ENCODE assay signal across 8 mouse cellular contexts in genomic region chr16:50364189-50365059, GRCm38 (mm10).
DNase-seq lines count a peak whose midpoint lies in the region; ATAC-seq and TF ChIP-seq lines count a peak whose summit lies in the region.

No protein-coding gene starts in this region.

- H3K9ac ChIP-seq in forebrain, embryonic 11.5 days (ENCODE audit: low read length) = peak overlapping the region; percentile 51; the same call in 1 of the 2 replicates
- H3K9ac ChIP-seq in hindbrain, embryonic 12.5 days = peak overlapping the region; percentile 53; the same call in 1 of the 2 replicates
- H3K9ac ChIP-seq in neural tube, embryonic 15.5 days (replicated peaks) = peak overlapping the region; percentile 50

- peaks cover 11% of the 10 kb centered on the region for H3K36me3 ChIP-seq in G1E (replicated peaks)
- no peaks in the 10 kb centered on the region for H3K36me3 ChIP-seq in forebrain, embryonic 11.5 days (ENCODE audit: control insufficient read depth, insufficient read depth, low read length)
- no peaks in the 10 kb centered on the region for H3K36me3 ChIP-seq in hindbrain, embryonic 12.5 days
- no peaks in the 10 kb centered on the region for H3K36me3 ChIP-seq in neural tube, embryonic 15.5 days

- peak overlapping the region; percentile 6; the same call in 1 of the 2 replicates for H3K4me3 ChIP-seq in G1E (ENCODE audit: low read depth, low read length)
- H3K4me3 ChIP-seq in forebrain, embryonic 11.5 days (ENCODE audit: low read depth, low read length) = peak overlapping the region; percentile 31
- peak overlapping the region; percentile 36 for H3K4me3 ChIP-seq in hindbrain, embryonic 12.5 days
- H3K4me3 ChIP-seq in lung, adult 2 months (replicated peaks; ENCODE audit: extremely low read depth, low read depth, low read length) = peak overlapping the region; percentile 63
- H3K4me3 ChIP-seq in neural tube, embryonic 15.5 days (replicated peaks) = peak overlapping the region; percentile 44

- peak; percentile 40 for ATAC-seq in G1E (ENCODE audit: extremely low read depth, insufficient number of reproducible peaks, low FRiP score, poor library complexity, severe bottlenecking)
- peak; percentile 91 for ATAC-seq in forebrain, embryonic 11.5 days (replicated peaks; ENCODE audit: low FRiP score)
- ATAC-seq in hindbrain, embryonic 12.5 days (ENCODE audit: low FRiP score) = peak; percentile 92
- peak; percentile 91 for ATAC-seq in neural tube, embryonic 15.5 days (ENCODE audit: low FRiP score)

- H3K27ac ChIP-seq in forebrain, embryonic 11.5 days (ENCODE audit: low read depth, low read length) = peak overlapping the region; percentile 50; the same call in 1 of the 2 replicates
- H3K27ac ChIP-seq in hindbrain, embryonic 12.5 days = peak overlapping the region; percentile 78
- H3K27ac ChIP-seq in neural tube, embryonic 15.5 days (replicated peaks) = peak overlapping the region; percentile 76

- peak overlapping the region; percentile 45 for H3K4me2 ChIP-seq in forebrain, embryonic 11.5 days (ENCODE audit: low read depth, low read length, severe bottlenecking)
- peak overlapping the region; percentile 47 for H3K4me2 ChIP-seq in hindbrain, embryonic 12.5 days (replicated peaks)
- peak overlapping the region; percentile 58 for H3K4me2 ChIP-seq in neural tube, embryonic 15.5 days

- no peak for DNase-seq in G1E (ENCODE audit: low spot score)
- peak; percentile 85 for DNase-seq in brain, embryonic 14.5 days (ENCODE audit: low read depth)
- peak; percentile 75 for DNase-seq in forebrain, embryonic 11.5 days (ENCODE audit: low spot score)
- DNase-seq in layer of hippocampus, adult 9-10 months (ENCODE audit: low spot score) = peak; percentile 44
- DNase-seq in lung, adult 2 months = peak; percentile 23
- no peak for DNase-seq in spleen, postnatal 10 days (ENCODE audit: low spot score in 2 of 2)

- H3K27me3 ChIP-seq in G1E (ENCODE audit: insufficient read depth, low read length) = no peaks in the 10 kb centered on the region
- H3K27me3 ChIP-seq in forebrain, embryonic 11.5 days (ENCODE audit: control insufficient read depth, insufficient read depth, low read length) = no peaks in the 10 kb centered on the region
- no peaks in the 10 kb centered on the region for H3K27me3 ChIP-seq in hindbrain, embryonic 12.5 days
- H3K27me3 ChIP-seq in neural tube, embryonic 15.5 days (replicated peaks) = no peaks in the 10 kb centered on the region

- H3K9me3 ChIP-seq in G1E (replicated peaks) = no peaks in the 10 kb centered on the region
- H3K9me3 ChIP-seq in forebrain, embryonic 11.5 days (ENCODE audit: control insufficient read depth, low read length) = no peaks in the 10 kb centered on the region
- no peaks in the 10 kb centered on the region for H3K9me3 ChIP-seq in hindbrain, embryonic 12.5 days (replicated peaks)
- H3K9me3 ChIP-seq in neural tube, embryonic 15.5 days (replicated peaks) = no peaks in the 10 kb centered on the region

- 12% methylated on average over 11 of the region's 11 CpGs for WGBS in forebrain, embryonic 11.5 days
- WGBS in hindbrain, embryonic 12.5 days = 16% methylated on average over 11 of the region's 11 CpGs
- 11% methylated on average over 11 of the region's 11 CpGs for WGBS in lung, adult 2 months
- WGBS in neural tube, embryonic 15.5 days = 11% methylated on average over 11 of the region's 11 CpGs

- no peak for TF ChIP-seq CTCF in G1E (IDR thresholded peaks at IDR 0.05; ENCODE audit: low read depth, low read length)
- no peak for TF ChIP-seq CTCF in brain, embryonic 14.5 days (IDR thresholded peaks at IDR 0.05; ENCODE audit: borderline replicate concordance, extremely low read depth, insufficient read depth, insufficient read length)
- TF ChIP-seq CTCF in lung, adult 2 months (IDR thresholded peaks at IDR 0.05; ENCODE audit: insufficient read depth, low read length) = no peak

- H3K4me1 ChIP-seq in G1E (ENCODE audit: insufficient read depth, low read depth, low read length) = peaks cover 20% of the 10 kb centered on the region
- peaks cover 6% of the 10 kb centered on the region; the same call in 1 of the 2 replicates for H3K4me1 ChIP-seq in forebrain, embryonic 11.5 days (replicated peaks; ENCODE audit: control insufficient read depth, insufficient read depth, low read length)
- peaks cover 17% of the 10 kb centered on the region for H3K4me1 ChIP-seq in hindbrain, embryonic 12.5 days
- H3K4me1 ChIP-seq in lung, adult 2 months (ENCODE audit: control insufficient read depth, insufficient read depth, low read length) = peaks cover 9% of the 10 kb centered on the region
- peaks cover 16% of the 10 kb centered on the region for H3K4me1 ChIP-seq in neural tube, embryonic 15.5 days

- TF ChIP-seq POLR2A in brain, embryonic 14.5 days (IDR thresholded peaks at IDR 0.05; ENCODE audit: borderline replicate concordance, extremely low read depth, insufficient read depth, insufficient read length, poor library complexity, severe bottlenecking) = no peak
- no peak for TF ChIP-seq POLR2A in lung, adult 2 months (IDR thresholded peaks at IDR 0.05; ENCODE audit: borderline replicate concordance, extremely low read depth, low read depth, low read length)

Comparison
In these comparisons a context has a peak if more than half of its experiments do, and no peak if none do; other contexts are left out.
1. ATAC-seq: peak in every context shown above with its lines; median percentile 92 in hindbrain, embryonic 12.5 days; 91 in forebrain, embryonic 11.5 days; 91 in neural tube, embryonic 15.5 days; 40 in G1E.
2. DNase-seq: peak in brain, embryonic 14.5 days (single experiment), forebrain, embryonic 11.5 days (single experiment), layer of hippocampus, adult 9-10 months (single experiment) and lung, adult 2 months (single experiment); none in G1E (single experiment) and spleen, postnatal 10 days (0 of 2).
3. H3K4me3 ChIP-seq: peak in every context shown above with its lines; median percentile 63 in lung, adult 2 months; 44 in neural tube, embryonic 15.5 days; 36 in hindbrain, embryonic 12.5 days; 31 in forebrain, embryonic 11.5 days; 6 in G1E.
4. Peak in every context shown above with its lines, with median percentiles within 50 percentile points of each other: H3K27ac ChIP-seq, H3K4me2 ChIP-seq and H3K9ac ChIP-seq.